Mouse (Mus musculus): ENCODE measurements around the gene Suox.

- TF ChIP-seq CTCF (IDR thresholded peaks at IDR 0.05; ENCODE audit: borderline replicate concordance, insufficient read depth, low read length) (no peak), POLR2A (IDR thresholded peaks at IDR 0.05; ENCODE audit: low read depth, low read length) (no peak)
Measured at GRCm38 (mm10) chr10:128671148-128671547, 2.7 kb downstream of the Suox start.
